Mouse (Mus musculus) heart, adult 2 months (tissue): ENCODE measurements around the gene Slc17a5.

Source experiments
- CTCF ChIP-seq: fragments of 200-600 bp; IDR thresholded peaks from 2 replicates; pipeline ENCODE4 v1.8.1; 2022; ENCODE audit warnings: antibody characterized with exemption, mild to moderate bottlenecking, moderate library complexity
- EP300 ChIP-seq: fragments of 200-500 bp; IDR thresholded peaks from 2 replicates; pipeline ENCODE4 v1.6.1; 2011; ENCODE audit warnings: low read depth, low read length, control low read depth; ENCODE audit not compliant: insufficient read depth
- POLR2A ChIP-seq: fragments of 200-500 bp; IDR thresholded peaks from 2 replicates; pipeline ENCODE4 v1.6.1; 2011; ENCODE audit warnings: mild to moderate bottlenecking, low read depth, low read length, control low read depth; ENCODE audit not compliant: insufficient read depth

DNA sequence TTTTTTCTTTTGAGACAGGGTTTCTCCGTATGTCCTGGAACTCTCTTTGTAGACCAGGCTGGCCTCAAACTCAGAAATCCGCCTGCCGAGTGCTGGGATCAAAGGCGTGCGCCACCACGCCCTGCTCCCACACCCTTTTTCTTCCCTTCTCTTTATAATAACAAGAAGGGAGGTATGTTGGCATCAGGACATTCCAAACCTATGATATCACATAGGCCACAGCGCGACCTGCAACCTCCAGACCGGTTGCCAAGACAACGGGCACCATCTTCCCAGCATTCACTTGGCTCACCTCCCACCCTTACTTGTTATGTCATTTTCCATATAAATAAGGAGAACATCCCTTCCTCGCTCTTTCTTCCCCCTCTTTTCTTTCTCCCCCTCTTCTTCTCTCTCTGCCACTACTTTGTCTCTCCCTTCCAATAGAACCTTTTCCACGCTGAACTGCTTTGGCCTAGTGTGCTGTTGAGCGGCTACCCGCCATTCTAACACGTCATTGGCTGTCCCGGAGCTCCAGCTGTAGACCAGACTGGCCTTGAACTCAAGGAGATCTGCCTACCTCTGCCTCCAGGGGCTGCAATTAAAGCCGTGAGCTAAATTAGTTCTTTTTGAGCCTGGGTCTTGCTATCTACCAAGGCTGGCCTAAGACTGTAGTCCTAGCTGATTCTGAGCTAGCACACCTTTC is 62.2 kb downstream of the Slc17a5 start:
- no peak for TF ChIP-seq CTCF
- TF ChIP-seq POLR2A = no peak
- no peak for TF ChIP-seq EP300
